Mouse (Mus musculus): Measurements from ENCODE around the gene Chl1. TPM values are rescaled to one million over a fixed set of nuclear protein-coding genes. Genes with fewer than 3 reads are reported as not detected.

Chl1 gene
- total RNA-seq, 1 experiment: 0.22 TPM

DNA sequence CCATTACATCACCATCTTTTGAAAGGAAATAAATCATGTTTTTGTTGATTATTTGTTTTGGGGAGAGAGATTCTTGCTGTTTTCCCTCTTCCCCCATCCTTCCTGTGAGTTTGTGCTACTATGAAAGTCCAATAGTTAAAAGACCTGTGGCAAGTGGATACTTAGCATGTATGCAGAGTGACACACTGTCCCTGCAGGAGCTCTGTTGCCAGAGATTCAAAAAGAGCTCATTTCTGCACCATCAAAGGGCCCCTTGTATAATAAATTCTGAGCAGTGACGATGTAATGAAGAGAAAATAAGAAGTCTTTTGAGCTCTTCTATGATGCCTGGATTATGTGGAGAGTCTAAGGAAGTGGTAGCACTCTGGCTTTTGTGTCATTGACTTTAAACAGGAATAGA is 33.4 kb downstream of the Chl1 start:
- in situ Hi-C loops (cut with MboI; ENCODE audit: low sequenced_read_pairs in 2 of 2, unreplicated experiment in 2 of 2): no loop called here

DNA sequence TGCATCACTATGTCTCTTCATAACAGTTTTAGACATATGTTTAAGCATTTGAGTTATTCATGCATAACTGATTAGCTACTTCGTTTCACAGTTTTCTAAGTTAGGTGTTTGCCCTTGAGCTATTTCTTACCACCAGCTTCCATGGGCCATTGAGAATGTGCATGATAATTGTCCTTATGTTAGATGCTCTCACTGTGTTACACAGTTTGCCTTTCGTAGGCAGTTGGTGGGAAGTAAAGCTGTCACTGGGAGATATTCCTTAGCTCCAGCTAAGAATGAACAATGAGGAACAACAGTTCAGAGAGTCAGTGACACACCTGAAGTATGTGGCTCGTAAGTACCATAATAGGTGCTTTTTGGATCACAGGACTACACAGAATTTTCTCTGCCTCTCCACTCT is 35.9 kb downstream of the Chl1 start:
- no peak overlapping the region for H3K27ac ChIP-seq (ENCODE audit: insufficient read depth, low read depth, low read length, poor library complexity, severe bottlenecking)
- H3K9me3 ChIP-seq (ENCODE audit: control insufficient read depth, insufficient read depth, low read depth, low read length): no peaks in the 10 kb centered on the region
- no peak overlapping the region for H3K9ac ChIP-seq (ENCODE audit: insufficient read depth, low read depth, low read length, poor library complexity, severe bottlenecking)
- no peaks in the 10 kb centered on the region for H3K4me1 ChIP-seq (ENCODE audit: control insufficient read depth in 2 of 2, insufficient read depth in 2 of 2, low read length in 2 of 2, poor library complexity in 1 of 2)
- H3K4me3 ChIP-seq (ENCODE audit: insufficient read depth in 1 of 2, low read depth in 1 of 2, low read length in 2 of 2, poor library complexity in 1 of 2, severe bottlenecking in 1 of 2): no peak overlapping the region
- no peaks in the 10 kb centered on the region for H3K36me3 ChIP-seq (ENCODE audit: control insufficient read depth, insufficient read depth, low read length, poor library complexity, severe bottlenecking)
- in situ Hi-C loops (cut with MboI; ENCODE audit: low sequenced_read_pairs in 2 of 2, unreplicated experiment in 2 of 2): no loop called here
- TF ChIP-seq ZNF384 (IDR thresholded peaks at IDR 0.05; ENCODE audit: low read depth, low read length) (no peak), MAFK (IDR thresholded peaks at IDR 0.05; ENCODE audit: insufficient read depth, low read depth, low read length) (no peak)
- no peak for DNase-seq (ENCODE audit: low read depth, low spot score)

More for the DNA sequence above, 33.4 kb downstream of the Chl1 start:
- TF ChIP-seq HCFC1 (IDR thresholded peaks at IDR 0.05; ENCODE audit: borderline replicate concordance, insufficient read depth, low read length): no peak
- Histone ChIP-seq H3K36me3 (ENCODE audit: control insufficient read depth, insufficient read depth, low read length, poor library complexity, severe bottlenecking) (no peaks in the 10 kb centered on the region), H3K4me3 (ENCODE audit: insufficient read depth in 1 of 2, low read depth in 1 of 2, low read length in 2 of 2, poor library complexity in 1 of 2, severe bottlenecking in 1 of 2) (no peak overlapping the region), H3K4me1 (ENCODE audit: control insufficient read depth in 2 of 2, insufficient read depth in 2 of 2, low read length in 2 of 2, poor library complexity in 1 of 2) (no peaks in the 10 kb centered on the region), H3K27ac (ENCODE audit: insufficient read depth, low read depth, low read length, poor library complexity, severe bottlenecking) (no peak overlapping the region), H3K9ac (ENCODE audit: insufficient read depth, low read depth, low read length, poor library complexity, severe bottlenecking) (no peak overlapping the region), H3K9me3 (ENCODE audit: control insufficient read depth, insufficient read depth, low read depth, low read length) (no peaks in the 10 kb centered on the region)
- DNase-seq (ENCODE audit: low read depth, low spot score): no peak

DNA sequence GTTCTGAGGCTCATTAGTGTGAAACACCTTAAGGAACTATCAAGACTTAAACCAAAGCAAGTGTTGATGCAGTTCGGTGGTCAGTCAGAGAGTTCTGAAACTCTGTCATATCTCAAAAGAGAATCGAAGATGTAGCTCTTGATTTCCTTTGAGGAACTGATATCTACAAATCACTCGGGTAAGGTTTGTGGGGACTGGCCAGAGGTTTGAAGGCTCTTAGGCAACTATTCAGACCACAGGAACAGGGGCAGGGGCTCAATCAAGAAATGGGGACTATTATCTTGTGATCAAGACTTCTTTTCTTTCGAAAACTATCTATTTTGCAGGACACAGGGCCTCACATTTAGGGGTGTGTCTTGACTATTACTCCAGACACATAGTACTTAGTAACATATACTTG is 39.5 kb downstream of the Chl1 start:
- Histone ChIP-seq H3K9ac (ENCODE audit: insufficient read depth, low read depth, low read length, poor library complexity, severe bottlenecking) (no peak overlapping the region), H3K27ac (ENCODE audit: insufficient read depth, low read depth, low read length, poor library complexity, severe bottlenecking) (no peak overlapping the region), H3K4me3 (ENCODE audit: insufficient read depth in 1 of 2, low read depth in 1 of 2, low read length in 2 of 2, poor library complexity in 1 of 2, severe bottlenecking in 1 of 2) (no peak overlapping the region), H3K4me1 (ENCODE audit: control insufficient read depth in 2 of 2, insufficient read depth in 2 of 2, low read length in 2 of 2, poor library complexity in 1 of 2) (no peaks in the 10 kb centered on the region), H3K9me3 (ENCODE audit: control insufficient read depth, insufficient read depth, low read depth, low read length) (no peaks in the 10 kb centered on the region), H3K36me3 (ENCODE audit: control insufficient read depth, insufficient read depth, low read length, poor library complexity, severe bottlenecking) (no peaks in the 10 kb centered on the region)
- in situ Hi-C loops (cut with MboI; ENCODE audit: low sequenced_read_pairs in 2 of 2, unreplicated experiment in 2 of 2): no loop called here
- DNase-seq (ENCODE audit: low read depth, low spot score): no peak
- TF ChIP-seq HCFC1 (IDR thresholded peaks at IDR 0.05; ENCODE audit: borderline replicate concordance, insufficient read depth, low read length): no peak
- TF ChIP-seq MAFK (IDR thresholded peaks at IDR 0.05; ENCODE audit: insufficient read depth, low read depth, low read length): no peak
- no peak for TF ChIP-seq ZNF384 (IDR thresholded peaks at IDR 0.05; ENCODE audit: low read depth, low read length)
- TF ChIP-seq ZC3H11A (IDR thresholded peaks at IDR 0.05; ENCODE audit: borderline replicate concordance, low read depth, low read length): no peak
- TF ChIP-seq CHD2 (IDR thresholded peaks at IDR 0.05; ENCODE audit: low read depth, low read length): no peak

DNA sequence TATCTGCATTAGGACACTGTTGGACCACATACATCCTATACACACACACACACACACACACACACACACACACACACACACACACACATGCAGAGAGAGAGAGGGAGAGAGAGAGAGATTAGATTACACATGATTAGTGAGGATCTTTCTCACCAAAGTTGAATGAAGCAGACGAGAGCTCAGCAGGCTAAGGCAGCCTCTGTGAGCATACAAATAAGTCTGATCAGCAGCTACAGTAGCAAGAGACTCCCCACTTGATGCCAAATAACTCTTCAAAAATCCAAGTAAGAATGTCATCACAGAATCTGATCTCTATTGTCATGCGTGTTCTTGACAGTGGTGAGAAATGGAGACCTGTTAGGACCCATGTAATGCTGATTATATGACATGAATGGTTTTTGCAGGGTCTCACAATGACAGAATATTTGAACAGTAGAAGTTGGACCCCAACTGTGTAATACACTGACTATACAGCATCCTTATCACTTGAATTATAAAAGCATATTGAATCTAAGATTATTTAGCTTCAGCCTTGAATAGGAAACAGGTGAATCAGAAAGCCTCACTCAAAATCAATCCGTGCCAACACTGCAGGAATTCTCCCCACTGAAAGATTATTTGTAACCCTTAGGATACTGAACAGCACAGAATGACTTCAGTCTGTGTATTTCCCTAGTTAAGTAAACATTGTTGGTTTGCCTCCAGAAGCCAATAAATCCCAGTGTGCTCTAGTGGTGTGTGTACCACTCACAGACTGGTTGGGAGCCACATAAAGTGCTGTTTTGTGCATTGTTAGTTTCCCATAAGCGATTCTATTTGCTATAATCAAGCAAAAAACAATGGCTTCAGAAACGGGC is 47.9 kb downstream of the Chl1 start:
- no peak overlapping the region for H3K27ac ChIP-seq (ENCODE audit: insufficient read depth, low read depth, low read length, poor library complexity, severe bottlenecking)
- TF ChIP-seq ZC3H11A (IDR thresholded peaks at IDR 0.05; ENCODE audit: borderline replicate concordance, low read depth, low read length): no peak
- TF ChIP-seq HCFC1 (IDR thresholded peaks at IDR 0.05; ENCODE audit: borderline replicate concordance, insufficient read depth, low read length): no peak
- no peak for TF ChIP-seq CHD2 (IDR thresholded peaks at IDR 0.05; ENCODE audit: low read depth, low read length)
- TF ChIP-seq ZNF384 (IDR thresholded peaks at IDR 0.05; ENCODE audit: low read depth, low read length): no peak
- no peak for TF ChIP-seq MAFK (IDR thresholded peaks at IDR 0.05; ENCODE audit: insufficient read depth, low read depth, low read length)
- in situ Hi-C loops (cut with MboI; ENCODE audit: low sequenced_read_pairs in 2 of 2, unreplicated experiment in 2 of 2): no loop called here
- no peaks in the 10 kb centered on the region for H3K4me1 ChIP-seq (ENCODE audit: control insufficient read depth in 2 of 2, insufficient read depth in 2 of 2, low read length in 2 of 2, poor library complexity in 1 of 2)
- H3K9ac ChIP-seq (ENCODE audit: insufficient read depth, low read depth, low read length, poor library complexity, severe bottlenecking): no peak overlapping the region
- no peaks in the 10 kb centered on the region for H3K9me3 ChIP-seq (ENCODE audit: control insufficient read depth, insufficient read depth, low read depth, low read length)
- no peak overlapping the region for H3K4me3 ChIP-seq (ENCODE audit: insufficient read depth in 1 of 2, low read depth in 1 of 2, low read length in 2 of 2, poor library complexity in 1 of 2, severe bottlenecking in 1 of 2)
- DNase-seq (ENCODE audit: low read depth, low spot score): no peak
- H3K36me3 ChIP-seq (ENCODE audit: control insufficient read depth, insufficient read depth, low read length, poor library complexity, severe bottlenecking): no peaks in the 10 kb centered on the region

DNA sequence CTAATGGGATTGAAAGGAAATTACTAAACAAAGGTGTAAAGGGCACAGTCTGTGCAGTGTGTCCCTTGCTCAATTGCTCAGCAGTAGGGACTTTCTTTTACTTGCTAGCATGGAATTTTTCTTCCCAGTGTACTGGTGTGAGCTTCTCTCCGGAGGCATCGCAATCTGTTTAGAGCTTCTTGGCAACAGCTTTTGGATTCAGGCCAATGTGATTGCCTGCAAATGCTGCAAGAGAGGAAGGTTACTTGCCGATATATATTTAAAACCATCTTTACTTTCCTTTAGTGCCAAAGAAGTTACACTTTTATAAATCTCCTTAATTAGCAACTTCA is 48.5 kb downstream of the Chl1 start:
- H3K9me3 ChIP-seq (ENCODE audit: control insufficient read depth, insufficient read depth, low read depth, low read length): no peaks in the 10 kb centered on the region
- no peak for DNase-seq (ENCODE audit: low read depth, low spot score)
- H3K9ac ChIP-seq (ENCODE audit: insufficient read depth, low read depth, low read length, poor library complexity, severe bottlenecking): no peak overlapping the region
- no peaks in the 10 kb centered on the region for H3K36me3 ChIP-seq (ENCODE audit: control insufficient read depth, insufficient read depth, low read length, poor library complexity, severe bottlenecking)
- H3K27ac ChIP-seq (ENCODE audit: insufficient read depth, low read depth, low read length, poor library complexity, severe bottlenecking): no peak overlapping the region
- TF ChIP-seq ZNF384 (IDR thresholded peaks at IDR 0.05; ENCODE audit: low read depth, low read length): no peak
- no peak for TF ChIP-seq CHD2 (IDR thresholded peaks at IDR 0.05; ENCODE audit: low read depth, low read length)
- no peak for TF ChIP-seq MAFK (IDR thresholded peaks at IDR 0.05; ENCODE audit: insufficient read depth, low read depth, low read length)
- no peak for TF ChIP-seq HCFC1 (IDR thresholded peaks at IDR 0.05; ENCODE audit: borderline replicate concordance, insufficient read depth, low read length)
- no peak for TF ChIP-seq ZC3H11A (IDR thresholded peaks at IDR 0.05; ENCODE audit: borderline replicate concordance, low read depth, low read length)
- H3K4me1 ChIP-seq (ENCODE audit: control insufficient read depth in 2 of 2, insufficient read depth in 2 of 2, low read length in 2 of 2, poor library complexity in 1 of 2): no peaks in the 10 kb centered on the region
- no peak overlapping the region for H3K4me3 ChIP-seq (ENCODE audit: insufficient read depth in 1 of 2, low read depth in 1 of 2, low read length in 2 of 2, poor library complexity in 1 of 2, severe bottlenecking in 1 of 2)
- in situ Hi-C loops (cut with MboI; ENCODE audit: low sequenced_read_pairs in 2 of 2, unreplicated experiment in 2 of 2): no loop called here

Measured in ES-E14 (cell line).